Mouse (Mus musculus) heart, embryonic 14.5 days (tissue): ENCODE results near the gene Canx. TPM values are rescaled to one million over a fixed set of nuclear protein-coding genes. Genes with fewer than 3 reads are reported as not detected.

Experiments
- ATAC-seq: fragments of 200-750 bp; cut with Nextera tagmentation; 2 replicates; pipeline ENCODE4 v1.8.0; 2017; ENCODE audit warnings: low read depth, moderate TSS enrichment; ENCODE audit not compliant: insufficient number of reproducible peaks, insufficient read depth, low FRiP score
- H3K27ac ChIP-seq, 2 experiments: fragments of 200-500 bp in 1 of 2; fragments of 300-500 bp in 1 of 2; sonication (generic) in 1 of 2; replicated peaks in 1 of 2; 2 replicates each; pipeline ENCODE4 v1.5.1; 2012 to 2014; ENCODE audit warnings: low read depth in 2 of 2, low read length in 2 of 2, control low read depth in 1 of 2, mild to moderate bottlenecking in 1 of 2, mixed read lengths in 1 of 2; ENCODE audit not compliant: control insufficient read depth in 1 of 2, insufficient read depth in 1 of 2
- H3K27me3 ChIP-seq: fragments of 300-500 bp; sonication (generic); 2 replicates; pipeline ENCODE4 v1.6.1; 2014; ENCODE audit warnings: mild to moderate bottlenecking, low read length, control low read depth; ENCODE audit not compliant: control insufficient read depth, insufficient read depth
- H3K36me3 ChIP-seq: fragments of 300-500 bp; sonication (generic); 2 replicates; pipeline ENCODE4 v1.6.1; 2014; ENCODE audit warnings: mild to moderate bottlenecking, control low read depth, low read length, mixed read lengths; ENCODE audit not compliant: control insufficient read depth, insufficient read depth
- H3K4me1 ChIP-seq, 2 experiments: fragments of 200-500 bp in 1 of 2; fragments of 300-500 bp in 1 of 2; sonication (generic) in 1 of 2; 2 replicates each; pipeline ENCODE4 v1.6.1; 2012 to 2014; ENCODE audit warnings: low read length in 2 of 2, control low read depth in 1 of 2, mixed read lengths in 1 of 2; ENCODE audit not compliant: control insufficient read depth in 2 of 2, insufficient read depth in 2 of 2
- H3K4me2 ChIP-seq: fragments of 300-500 bp; sonication (generic); 2 replicates; pipeline ENCODE4 v1.6.1; 2014; ENCODE audit warnings: mild to moderate bottlenecking, low read length
- H3K4me3 ChIP-seq, 2 experiments: fragments of 200-500 bp in 1 of 2; fragments of 300-500 bp in 1 of 2; sonication (generic) in 1 of 2; 2 replicates each; pipeline ENCODE4 v1.5.1; 2012 to 2014; ENCODE audit warnings: low read length in 2 of 2, mild to moderate bottlenecking in 2 of 2, control low read depth in 1 of 2, low read depth in 1 of 2, moderate library complexity in 1 of 2; ENCODE audit not compliant: control insufficient read depth in 1 of 2, insufficient read depth in 1 of 2
- H3K9ac ChIP-seq: fragments of 300-500 bp; sonication (generic); 2 replicates; pipeline ENCODE4 v1.6.1; 2014; ENCODE audit warnings: mild to moderate bottlenecking, low read length
- H3K9me3 ChIP-seq: fragments of 300-500 bp; sonication (generic); 2 replicates; pipeline ENCODE4 v1.6.1; 2016; ENCODE audit warnings: low read length, control low read depth; ENCODE audit not compliant: control insufficient read depth
- WGBS: fragments of 180-500 bp; shearing (Covaris S2); extraction: QIAGEN DNeasy Blood & Tissue Kit; methylation state at CpG from one replicate; pipeline ENCODE4 v1.1.7; 2014; 5-methylcytosine and 5-hydroxymethylcytosine counted together
- polyA plus RNA-seq: library from polyadenylated mRNA; unstranded; fragments of >200 nt; fragmentation: Nextera tagmentation; extraction: Ambion mirVana; gene quantifications from 2 replicates; pipeline ENCODE4 v1.2.1, GENCODE M21; 2014

Canx gene
- polyA plus RNA-seq, 1 experiment from 2014 or later, result 211 TPM

DNA sequence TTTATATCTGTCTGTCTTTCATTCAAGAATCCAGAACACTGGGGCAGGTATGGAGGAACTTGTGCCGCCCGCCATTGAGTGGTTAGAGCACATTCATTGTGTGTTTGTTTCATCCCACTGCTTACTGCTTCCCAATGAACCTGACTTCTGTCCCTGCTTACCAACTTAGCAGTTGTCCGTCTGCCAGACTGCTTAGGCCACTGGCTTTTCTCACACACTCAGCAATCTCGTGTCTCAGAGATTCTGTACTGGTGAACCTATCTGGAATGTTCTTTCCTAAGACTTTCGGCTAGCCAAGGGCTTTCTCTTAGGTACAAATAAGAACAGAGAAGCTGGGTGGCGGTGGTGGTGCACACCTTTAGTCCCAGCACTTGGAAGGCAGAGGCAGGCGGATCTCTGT, 39.8 kb downstream of the Canx start:
- Histone ChIP-seq H3K4me1 (peaks cover 4 to 15% of the 10 kb centered on the region in 2 experiments), H3K9me3 (no peaks in the 10 kb centered on the region), H3K27me3 (no peaks in the 10 kb centered on the region), H3K4me2 (no peak overlapping the region), H3K27ac (no peak overlapping the region), H3K4me3 (no peak overlapping the region), H3K9ac (no peak overlapping the region), H3K36me3 (peaks cover 53% of the 10 kb centered on the region)
- ATAC-seq, result no peak
- 86% methylated on average over 7 of the region's 7 CpGs for WGBS

DNA sequence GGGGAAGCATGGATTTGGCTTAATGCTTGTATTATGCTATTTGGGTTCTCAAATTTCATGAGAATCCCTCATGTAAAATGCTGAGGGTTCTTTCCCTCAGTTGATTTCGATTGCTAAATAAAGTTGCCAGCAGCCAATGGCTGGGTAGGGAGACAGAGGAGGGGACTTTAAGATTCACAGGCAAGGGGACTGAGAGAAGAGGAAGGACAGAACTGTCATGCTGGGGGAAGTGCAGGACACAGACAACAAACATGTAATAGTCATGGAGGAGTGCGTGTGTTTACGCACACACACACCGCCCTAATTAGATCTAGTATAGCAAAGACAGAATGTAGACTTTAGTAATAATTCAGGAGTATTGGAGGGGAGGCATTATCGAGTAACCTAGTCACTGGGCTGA, 40.2 kb downstream of the Canx start:
- Histone ChIP-seq H3K27ac (no peak overlapping the region), H3K36me3 (peaks cover 56% of the 10 kb centered on the region), H3K4me3 (no peak overlapping the region), H3K9ac (no peak overlapping the region), H3K4me1 (peaks cover 1 to 12% of the 10 kb centered on the region in 2 experiments; a peak in 3 of 4 replicates), H3K4me2 (no peak overlapping the region), H3K27me3 (no peaks in the 10 kb centered on the region), H3K9me3 (no peaks in the 10 kb centered on the region)
- no peak for ATAC-seq
- WGBS, result 96% methylated on average over 5 of the region's 5 CpGs

DNA sequence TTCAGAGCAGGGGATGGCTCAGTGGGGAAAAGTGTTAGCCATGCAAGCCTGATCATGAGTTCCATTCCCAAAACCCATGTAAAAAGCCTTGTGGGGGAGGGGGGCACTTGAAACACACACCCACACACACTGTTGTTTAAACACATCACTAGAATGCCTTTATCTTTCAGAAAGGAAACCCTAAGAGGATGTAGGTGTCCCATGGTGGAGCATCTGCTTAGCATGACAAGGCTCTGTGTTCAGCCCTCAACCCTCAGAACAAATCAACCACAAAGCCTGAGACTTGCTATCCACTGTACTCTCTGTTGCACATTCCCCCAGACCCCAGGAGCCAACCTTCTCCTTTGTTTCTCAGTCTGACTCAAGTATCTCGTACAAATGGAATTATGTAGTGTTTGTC, 45.4 kb downstream of the Canx start:
- no peak overlapping the region for H3K27ac ChIP-seq
- WGBS, result 77% methylated on average over 1 of the region's 1 CpGs

DNA sequence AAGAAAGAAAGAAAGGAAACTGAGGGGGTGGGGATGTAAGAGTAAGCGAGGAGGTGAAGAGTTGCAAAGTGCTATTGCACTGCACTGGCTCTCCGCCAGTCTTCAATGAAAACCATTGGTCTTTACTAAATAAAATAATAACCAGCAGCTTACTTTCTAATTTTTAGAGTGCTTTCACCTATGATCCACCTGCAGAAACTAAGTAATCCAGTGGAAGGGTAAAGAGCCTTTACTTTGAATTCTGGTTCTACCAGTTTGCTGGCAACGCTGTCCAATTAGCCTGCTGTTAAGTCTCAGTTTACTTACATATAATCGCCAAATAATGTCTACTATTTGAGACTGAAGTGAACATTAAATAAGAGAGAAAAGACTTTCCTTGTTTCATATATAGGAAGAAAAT, 46.5 kb downstream of the Canx start:
- Histone ChIP-seq H3K4me2 (no peak overlapping the region), H3K27ac (no peak overlapping the region), H3K9ac (no peak overlapping the region), H3K27me3 (no peaks in the 10 kb centered on the region), H3K36me3 (peaks cover 19% of the 10 kb centered on the region), H3K4me3 (no peak overlapping the region), H3K9me3 (no peaks in the 10 kb centered on the region), H3K4me1 (peaks cover 12 to 28% of the 10 kb centered on the region in 2 experiments)
- no peak for ATAC-seq
- WGBS, result 86% methylated on average over 4 of the region's 4 CpGs

More for the DNA sequence above, 45.4 kb downstream of the Canx start:
- no peaks in the 10 kb centered on the region for H3K27me3 ChIP-seq
- ATAC-seq, result no peak
- H3K9me3 ChIP-seq, result no peaks in the 10 kb centered on the region
- H3K9ac ChIP-seq, result no peak overlapping the region
- H3K4me3 ChIP-seq, result no peak overlapping the region
- H3K4me2 ChIP-seq, result no peak overlapping the region
- peaks cover 8 to 18% of the 10 kb centered on the region in 2 experiments for H3K4me1 ChIP-seq
- peaks cover 19% of the 10 kb centered on the region for H3K36me3 ChIP-seq

DNA sequence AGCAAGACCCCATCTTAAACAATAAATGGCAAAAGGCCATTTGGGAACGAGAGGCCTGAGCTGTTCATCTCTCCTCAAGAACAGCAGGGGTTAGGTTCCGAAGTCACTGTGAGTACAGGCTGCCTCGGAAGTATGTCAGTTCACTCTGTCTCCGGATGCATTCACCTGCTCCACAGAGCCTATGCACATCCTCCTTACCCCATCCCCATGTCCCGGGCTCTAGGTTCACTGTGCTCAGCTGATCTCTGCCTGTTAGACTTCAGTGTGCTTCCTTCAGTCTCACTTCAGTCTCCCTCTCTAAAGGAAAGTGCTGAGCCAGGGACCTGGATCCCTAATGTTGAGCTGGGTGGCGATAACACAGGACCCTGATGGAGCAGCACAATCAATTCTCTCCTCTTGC, 47.8 kb downstream of the Canx start:
- Histone ChIP-seq H3K36me3 (peaks cover 19% of the 10 kb centered on the region), H3K4me2 (no peak overlapping the region), H3K27ac (no peak overlapping the region), H3K9ac (no peak overlapping the region), H3K4me3 (no peak overlapping the region), H3K9me3 (no peaks in the 10 kb centered on the region), H3K27me3 (no peaks in the 10 kb centered on the region), H3K4me1 (peaks cover 12 to 31% of the 10 kb centered on the region in 2 experiments)
- 95% methylated on average over 6 of the region's 6 CpGs for WGBS
- ATAC-seq, result no peak

DNA sequence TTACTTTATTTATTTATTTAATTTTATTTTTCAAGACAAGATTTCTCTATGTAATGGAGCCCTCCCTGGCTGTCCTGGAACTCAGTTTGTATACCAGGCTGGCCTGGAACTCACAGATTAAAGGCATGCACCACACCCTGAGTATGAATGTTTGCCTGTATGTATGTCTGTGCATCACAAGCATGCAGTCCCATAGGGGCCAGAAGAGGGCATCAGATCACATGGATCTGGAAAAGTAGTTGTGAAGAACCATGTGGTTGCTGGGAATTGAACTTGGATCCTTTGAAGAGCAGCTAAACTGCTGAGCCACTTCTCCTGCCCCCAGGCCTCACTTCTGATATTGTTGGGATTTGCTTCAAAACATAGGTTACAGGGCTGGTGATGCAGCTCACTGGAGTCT, 48.4 kb downstream of the Canx start:
- no peak overlapping the region for H3K27ac ChIP-seq
- H3K27me3 ChIP-seq, result no peaks in the 10 kb centered on the region
- H3K36me3 ChIP-seq, result peaks cover 19% of the 10 kb centered on the region
- H3K9me3 ChIP-seq, result no peaks in the 10 kb centered on the region
- H3K4me2 ChIP-seq, result no peak overlapping the region
- ATAC-seq, result no peak
- H3K4me1 ChIP-seq, result peaks cover 12 to 38% of the 10 kb centered on the region in 2 experiments
- no peak overlapping the region for H3K4me3 ChIP-seq
- no peak overlapping the region for H3K9ac ChIP-seq

DNA sequence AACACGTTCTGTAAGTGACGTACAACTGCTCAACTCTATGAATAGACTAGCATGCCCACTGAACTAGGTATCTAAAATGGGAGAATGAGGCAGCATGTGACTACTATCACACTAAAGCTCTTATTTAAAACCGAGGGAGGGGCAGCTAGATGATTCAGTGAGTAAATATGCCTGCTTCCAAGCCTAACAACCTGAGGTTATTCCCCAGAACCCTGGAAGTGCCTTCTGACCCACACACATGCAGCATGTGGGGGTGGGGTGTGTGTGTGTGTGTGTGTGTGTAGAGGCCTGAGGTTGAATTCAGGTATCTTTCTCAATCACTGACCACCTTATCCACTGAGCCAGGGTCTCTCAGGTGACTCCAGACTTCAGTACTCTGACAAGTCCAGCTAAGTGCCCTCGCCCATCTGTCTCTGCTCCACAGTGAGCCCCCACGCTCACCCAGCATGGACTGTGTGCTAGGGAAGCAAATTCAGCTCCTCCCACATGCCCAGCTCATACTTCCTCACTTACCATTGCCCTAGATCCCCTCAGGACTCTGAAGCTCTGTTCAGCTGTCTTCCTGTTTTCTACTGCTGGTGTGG, 49.8 kb downstream of the Canx start:
- H3K4me3 ChIP-seq, result no peak overlapping the region
- H3K27me3 ChIP-seq, result no peaks in the 10 kb centered on the region
- peak overlapping the region; percentile 53 for H3K4me2 ChIP-seq
- H3K36me3 ChIP-seq, result peaks cover 11% of the 10 kb centered on the region
- H3K27ac ChIP-seq, result peak overlapping the region; percentile 80 to 83
- peaks cover 20 to 52% of the 10 kb centered on the region in 2 experiments for H3K4me1 ChIP-seq
- H3K9ac ChIP-seq, result peak overlapping the region; percentile 25; the same call in 1 of the 2 replicates
- no peaks in the 10 kb centered on the region for H3K9me3 ChIP-seq
- ATAC-seq, result peak; percentile 52; the same call in 1 of the 2 replicates
- 16% methylated on average over 5 of the region's 5 CpGs for WGBS

DNA sequence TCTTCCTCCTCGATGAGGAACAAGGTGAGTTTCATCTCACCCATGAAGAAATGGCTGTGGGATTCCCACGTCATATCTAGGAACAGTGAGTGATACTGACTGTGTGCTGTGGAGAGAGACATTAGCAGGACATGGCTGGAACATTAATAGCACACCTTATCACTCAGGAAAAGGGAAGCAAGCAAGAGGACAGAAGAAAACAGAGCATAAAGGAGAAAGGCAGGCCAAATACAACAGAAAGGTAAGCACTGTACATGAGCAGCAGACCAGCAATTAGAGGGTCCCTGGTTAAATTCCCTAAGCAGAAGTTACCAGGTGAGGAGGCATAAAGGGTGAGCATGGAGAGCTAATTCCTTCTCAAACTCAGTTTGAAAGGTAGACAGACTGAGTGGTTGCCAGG, 50.4 kb downstream of the Canx start:
- Histone ChIP-seq H3K27ac (peak overlapping the region; percentile 80 to 83), H3K27me3 (no peaks in the 10 kb centered on the region), H3K9ac (0 out of 2 replicates have a peak overlapping the region, but pooled peaks have one; percentile 22), H3K4me2 (peak overlapping the region; percentile 53), H3K4me3 (no peak overlapping the region), H3K36me3 (peaks cover 9% of the 10 kb centered on the region; the same call in 1 of the 2 replicates), H3K9me3 (no peaks in the 10 kb centered on the region), H3K4me1 (peaks cover 20 to 55% of the 10 kb centered on the region in 2 experiments)
- no peak for ATAC-seq
- 35% methylated on average over 2 of the region's 2 CpGs for WGBS
